Mouse (Mus musculus): ENCODE results near the gene 9530002B09Rik. TPM values are rescaled to one million over a fixed set of nuclear protein-coding genes. Genes with fewer than 3 reads are reported as not detected.

The 9530002B09Rik gene
- total RNA-seq (2014; rRNA removed) = not detected in 2 replicates
- not detected in 2 replicates for polyA plus RNA-seq (2012; rRNA removed)

GRCm38 (mm10) chr4:122688975-122689374 lies at the start of gene 9530002B09Rik:
Gene 9530002B09Rik, plus strand, starts transcription at chr4:122689275.
- Histone ChIP-seq H3K36me3 (ENCODE audit: control insufficient read depth, insufficient read depth, low read length) (no peaks in the 10 kb centered on the region), H3K27me3 (ENCODE audit: control insufficient read depth, insufficient read depth, low read length) (no peaks in the 10 kb centered on the region), H3K27ac (replicated peaks; ENCODE audit: insufficient read depth, low read depth, low read length) (no peak within 1 kb of the TSS), H3K9ac (ENCODE audit: low read depth, low read length) (no peak within 1 kb of the TSS), H3K4me1 (ENCODE audit: control insufficient read depth, insufficient read depth, low read length) (no peaks in the 10 kb centered on the region), H3K79me2 (ENCODE audit: control insufficient read depth, insufficient read depth, low read length) (no peaks in the 10 kb centered on the region), H3K4me3 (ENCODE audit: insufficient read depth, low read depth, low read length) (no peak within 1 kb of the TSS)
- TF ChIP-seq CTCF (IDR thresholded peaks at IDR 0.05; ENCODE audit: low read depth, low read length) (no peak), POLR2A (IDR thresholded peaks at IDR 0.05; ENCODE audit: extremely low read depth, insufficient read depth, low read length) (no peak)
- no peak for DNase-seq (ENCODE audit: extremely low read depth, low read depth, low spot score)

Other genes with a start within 250 kb of the 9530002B09Rik start
- 16.6 and 18.7 TPM in 2 replicates for gene Ppt1, start 147.0 kb downstream of the 9530002B09Rik start, total RNA-seq (2014; rRNA removed)
- gene Ppt1, start 147.0 kb downstream of the 9530002B09Rik start, polyA plus RNA-seq (2012; rRNA removed) = 14.1 and 15.3 TPM in 2 replicates
- 52.6 and 55.7 TPM in 2 replicates for gene Cap1, start 196.8 kb downstream of the 9530002B09Rik start, total RNA-seq (2014; rRNA removed)
- gene Cap1, start 196.8 kb downstream of the 9530002B09Rik start, polyA plus RNA-seq (2012; rRNA removed) = 33.7 and 38.2 TPM in 2 replicates